Mouse (Mus musculus) CH12.LX (cell line): ENCODE results near the gene Agbl3. TPM values are rescaled to one million over a fixed set of nuclear protein-coding genes. Genes with fewer than 3 reads are reported as not detected.
A peak's percentile ranks its signal among the peaks of the same experiment; 100 is the strongest.

Source experiments
- DNase-seq: peaks from one replicate; pipeline ENCODE4 v3.0.0-alpha.2; 2013; ENCODE audit errors: extremely low read depth
- H3K27ac ChIP-seq: 2 replicates; pipeline ENCODE4 v1.5.1; 2012; ENCODE audit warnings: low read depth, mild to moderate bottlenecking, control low read depth, moderate library complexity; ENCODE audit not compliant: insufficient read depth
- H3K27me3 ChIP-seq: replicated peaks from 2 replicates; pipeline ENCODE3; 2012; ENCODE audit warnings: inconsistent platforms
- H3K36me3 ChIP-seq, 2 experiments: replicated peaks in 1 of 2; 2 replicates each; pipeline versions ENCODE3 to v1.6.1; 2012; ENCODE audit warnings: inconsistent platforms in 1 of 2, low read length in 1 of 2, mild to moderate bottlenecking in 1 of 2, mixed read lengths in 1 of 2, moderate library complexity in 1 of 2; ENCODE audit not compliant: control insufficient read depth in 1 of 2, insufficient read depth in 1 of 2
- H3K4me1 ChIP-seq, 2 experiments: 2 replicates each; pipeline ENCODE4 v1.6.1; 2012; ENCODE audit warnings: inconsistent platforms in 1 of 2, moderate library complexity in 1 of 2; ENCODE audit not compliant: insufficient read depth in 2 of 2, control insufficient read depth in 1 of 2
- H3K4me2 ChIP-seq: 2 replicates; pipeline ENCODE4 v1.6.1; 2012; ENCODE audit warnings: low read depth, mild to moderate bottlenecking, control low read depth; ENCODE audit not compliant: poor library complexity, insufficient read depth, severe bottlenecking
- H3K4me3 ChIP-seq, 3 experiments: fragments of 150-350 bp in 1 of 3; sonication (generic) in 1 of 3; replicated peaks in 1 of 3; 2 replicates each; pipeline versions ENCODE3 to v1.5.1; 2011 to 2012; ENCODE audit warnings: low read depth in 2 of 3, low read length in 2 of 3, mild to moderate bottlenecking in 2 of 3, moderate library complexity in 2 of 3, control low read depth in 1 of 3, improper control_type of control experiment in 1 of 3, inconsistent platforms in 1 of 3, mixed read lengths in 1 of 3; ENCODE audit not compliant: poor library complexity in 1 of 3
- H3K79me2 ChIP-seq: replicated peaks from 2 replicates; pipeline ENCODE4 v1.6.1; 2012; ENCODE audit warnings: mild to moderate bottlenecking, moderate library complexity; ENCODE audit not compliant: control insufficient read depth, poor library complexity, insufficient read depth, severe bottlenecking; ENCODE audit errors: extremely low read depth
- H3K9ac ChIP-seq: 2 replicates; pipeline ENCODE4 v1.6.1; 2012; ENCODE audit warnings: low read depth, mild to moderate bottlenecking, control low read depth, moderate library complexity; ENCODE audit not compliant: insufficient read depth
- H3K9me3 ChIP-seq: replicated peaks from 2 replicates; pipeline ENCODE3; 2012; ENCODE audit warnings: low read length, inconsistent platforms, mixed read lengths
- BHLHE40 ChIP-seq: IDR thresholded peaks from 2 replicates; pipeline ENCODE4 v1.6.1; 2011; ENCODE audit warnings: mild to moderate bottlenecking, low read depth, low read length, improper control_type of control experiment
- CHD1 ChIP-seq: IDR thresholded peaks from 2 replicates; pipeline ENCODE4 v1.6.1; 2012; ENCODE audit warnings: low read depth, low read length, improper control_type of control experiment, inconsistent platforms
- CHD2 ChIP-seq: IDR thresholded peaks from 2 replicates; pipeline ENCODE4 v1.6.1; 2011; ENCODE audit warnings: low read length, improper control_type of control experiment
- CTCF ChIP-seq, 2 experiments: IDR thresholded peaks in 1 of 2; conservative IDR thresholded peaks in 1 of 2; 2 replicates each; pipeline ENCODE4 v1.5.1; 2011 to 2012; ENCODE audit warnings: low read depth in 2 of 2, low read length in 2 of 2, improper control_type of control experiment in 1 of 2, inconsistent platforms in 1 of 2, mild to moderate bottlenecking in 1 of 2, moderate library complexity in 1 of 2
- E2F4 ChIP-seq: IDR thresholded peaks from 2 replicates; pipeline ENCODE4 v1.6.1; 2011; ENCODE audit warnings: low read depth, low read length, improper control_type of control experiment; ENCODE audit not compliant: insufficient replicate concordance
- ELF1 ChIP-seq: IDR thresholded peaks from 2 replicates; pipeline ENCODE4 v1.6.1; 2014; ENCODE audit warnings: low read depth, mild to moderate bottlenecking, inconsistent platforms, low read length, improper control_type of control experiment
- EP300 ChIP-seq: IDR thresholded peaks from 2 replicates; pipeline ENCODE4 v1.6.1; 2011; ENCODE audit warnings: low read length, improper control_type of control experiment
- ETS1 ChIP-seq: conservative IDR thresholded peaks from 2 replicates; pipeline ENCODE4 v1.6.1; 2012; ENCODE audit warnings: low read depth, mild to moderate bottlenecking, inconsistent platforms, low read length, improper control_type of control experiment, moderate library complexity
- GABPA ChIP-seq: IDR thresholded peaks from 2 replicates; pipeline ENCODE4 v1.6.1; 2012; ENCODE audit warnings: low read depth, low read length, improper control_type of control experiment, inconsistent platforms; ENCODE audit not compliant: insufficient replicate concordance
- HCFC1 ChIP-seq: IDR thresholded peaks from 2 replicates; pipeline ENCODE4 v1.6.1; 2012; ENCODE audit warnings: low read depth, mild to moderate bottlenecking, inconsistent platforms, low read length, improper control_type of control experiment
- IRF4 ChIP-seq: IDR thresholded peaks from 2 replicates; pipeline ENCODE4 v1.6.1; 2014; ENCODE audit warnings: low read depth, mild to moderate bottlenecking, inconsistent platforms, low read length, improper control_type of control experiment
- JUN ChIP-seq: IDR thresholded peaks from 2 replicates; pipeline ENCODE4 v1.6.1; 2011; ENCODE audit warnings: low read depth, mild to moderate bottlenecking, low read length, improper control_type of control experiment, moderate library complexity; ENCODE audit not compliant: insufficient read depth
- JUND ChIP-seq: conservative IDR thresholded peaks from 2 replicates; pipeline ENCODE4 v1.6.1; 2011; ENCODE audit warnings: low read depth, low read length, improper control_type of control experiment
- KAT2A ChIP-seq: IDR thresholded peaks from 2 replicates; pipeline ENCODE4 v1.6.1; 2012; ENCODE audit warnings: low read length, improper control_type of control experiment, inconsistent platforms; ENCODE audit not compliant: insufficient replicate concordance
- MAFK ChIP-seq: IDR thresholded peaks from 2 replicates; pipeline ENCODE4 v1.6.1; 2011; ENCODE audit warnings: low read length, improper control_type of control experiment; ENCODE audit not compliant: insufficient replicate concordance
- MAX ChIP-seq: IDR thresholded peaks from 2 replicates; pipeline ENCODE4 v1.6.1; 2011; ENCODE audit warnings: low read length, improper control_type of control experiment
- MAZ ChIP-seq: IDR thresholded peaks from 2 replicates; pipeline ENCODE4 v1.6.1; 2012; ENCODE audit warnings: low read depth, mild to moderate bottlenecking, inconsistent platforms, low read length, improper control_type of control experiment, moderate library complexity
- MEF2A ChIP-seq: IDR thresholded peaks from 2 replicates; pipeline ENCODE4 v1.6.1; 2014; ENCODE audit warnings: low read depth, mild to moderate bottlenecking, inconsistent platforms, low read length, improper control_type of control experiment, borderline replicate concordance
- MXI1 ChIP-seq: IDR thresholded peaks from 2 replicates; pipeline ENCODE4 v1.6.1; 2011; ENCODE audit warnings: mild to moderate bottlenecking, low read depth, low read length, improper control_type of control experiment
- MYC ChIP-seq: IDR thresholded peaks from 2 replicates; pipeline ENCODE4 v1.6.1; 2011; ENCODE audit warnings: low read depth, mild to moderate bottlenecking, improper control_type of control experiment, low read length
- NELFE ChIP-seq: IDR thresholded peaks from 2 replicates; pipeline ENCODE4 v1.6.1; 2011; ENCODE audit warnings: low read depth, low read length, improper control_type of control experiment
- NRF1 ChIP-seq: IDR thresholded peaks from 2 replicates; pipeline ENCODE4 v1.6.1; 2014; ENCODE audit warnings: low read depth, mild to moderate bottlenecking, inconsistent platforms, low read length, improper control_type of control experiment, moderate library complexity
- PAX5 ChIP-seq: IDR thresholded peaks from 2 replicates; pipeline ENCODE4 v1.6.1; 2012; ENCODE audit warnings: low read length, inconsistent platforms, mixed read lengths
- POLR2A ChIP-seq: IDR thresholded peaks from 2 replicates; pipeline ENCODE4 v1.6.1; 2011; ENCODE audit warnings: low read depth, mild to moderate bottlenecking, improper control_type of control experiment, low read length
- POLR2AphosphoS2 ChIP-seq: IDR thresholded peaks from 2 replicates; pipeline ENCODE4 v1.6.1; 2011; ENCODE audit warnings: low read depth, low read length, improper control_type of control experiment
- RAD21 ChIP-seq: IDR thresholded peaks from 2 replicates; pipeline ENCODE4 v1.6.1; 2011; ENCODE audit warnings: low read depth, mild to moderate bottlenecking, low read length, improper control_type of control experiment, moderate library complexity
- RCOR1 ChIP-seq: conservative IDR thresholded peaks from 2 replicates; pipeline ENCODE4 v1.6.1; 2012; ENCODE audit warnings: low read depth, mild to moderate bottlenecking, inconsistent platforms, low read length, improper control_type of control experiment
- SIN3A ChIP-seq: IDR thresholded peaks from 2 replicates; pipeline ENCODE4 v1.6.1; 2012; ENCODE audit warnings: low read length, improper control_type of control experiment, inconsistent platforms
- SMC3 ChIP-seq: IDR thresholded peaks from 2 replicates; pipeline ENCODE4 v1.6.1; 2011; ENCODE audit warnings: low read depth, low read length, improper control_type of control experiment
- TBP ChIP-seq: conservative IDR thresholded peaks from 2 replicates; pipeline ENCODE4 v1.6.1; 2011; ENCODE audit warnings: low read depth, low read length, improper control_type of control experiment
- TCF12 ChIP-seq: IDR thresholded peaks from 2 replicates; pipeline ENCODE4 v1.6.1; 2014; ENCODE audit warnings: low read depth, mild to moderate bottlenecking, inconsistent platforms, low read length, improper control_type of control experiment
- UBTF ChIP-seq: IDR thresholded peaks from 2 replicates; pipeline ENCODE4 v1.6.1; 2012; ENCODE audit warnings: low read depth, mild to moderate bottlenecking, inconsistent platforms, low read length, improper control_type of control experiment, moderate library complexity
- USF1 ChIP-seq: IDR thresholded peaks from 2 replicates; pipeline ENCODE4 v1.6.1; 2014; ENCODE audit warnings: low read depth, mild to moderate bottlenecking, inconsistent platforms, low read length, improper control_type of control experiment
- USF2 ChIP-seq: conservative IDR thresholded peaks from 2 replicates; pipeline ENCODE4 v1.6.1; 2011; ENCODE audit warnings: low read depth, low read length, improper control_type of control experiment
- ZC3H11A ChIP-seq: IDR thresholded peaks from 2 replicates; pipeline ENCODE4 v1.6.1; 2012; ENCODE audit warnings: low read depth, mild to moderate bottlenecking, inconsistent platforms, low read length, improper control_type of control experiment
- ZKSCAN1 ChIP-seq: IDR thresholded peaks from 2 replicates; pipeline ENCODE4 v1.6.1; 2012; ENCODE audit warnings: low read depth, inconsistent platforms, low read length, improper control_type of control experiment, borderline replicate concordance
- ZMIZ1 ChIP-seq: IDR thresholded peaks from 2 replicates; pipeline ENCODE4 v1.6.1; 2012; ENCODE audit warnings: low read depth, mild to moderate bottlenecking, inconsistent platforms, low read length, improper control_type of control experiment
- ZNF384 ChIP-seq: IDR thresholded peaks from 2 replicates; pipeline ENCODE4 v1.6.1; 2012; ENCODE audit warnings: low read depth, low read length, improper control_type of control experiment, inconsistent platforms
- dilution Hi-C: fragments of 300-500 bp; cut with MboI; formaldehyde crosslinking; loops from 2 replicates; pipeline ENCODE4 v1.14.3; 2020; ENCODE audit warnings: low sequenced_read_pairs; ENCODE audit not compliant: extremely low pct_unique_long_range_greater_than_20kb, extremely low pct_ligation_motif_present
- in situ Hi-C: fragments of 300-500 bp; cut with MboI; formaldehyde crosslinking; loops from 3 replicates; pipeline ENCODE4 v1.14.3; 2019; ENCODE audit warnings: low sequenced_read_pairs, low pct_ligation_motif_present, low pct_unique_long_range_greater_than_20kb, mixed read lengths
- polyA plus RNA-seq: library from polyadenylated mRNA; unstranded; fragments of >175 nt; gene quantifications from 2 replicates; pipeline ENCODE4 v1.2.1, GENCODE M21; 2012; ENCODE audit warnings: low read depth; ENCODE audit not compliant: insufficient read length
- total RNA-seq, 2 experiments: library from RNA; depleted of rRNA; stranded (reverse); fragments of 300-350 nt in 1 of 2; fragments of >200 nt in 1 of 2; gene quantifications; 2 replicates each; pipeline ENCODE4 v1.2.3; 2012 to 2014

Agbl3 gene
- total and polyA plus RNA-seq, 3 experiments, result 1.9 to 4.8 (median 3.4) TPM

GRCm38 (mm10) chr6:34877509-34878321, 97.5 kb downstream of the Agbl3 start, which contains the start of gene Cyren:
Cyren (minus strand) TSS chr6:34878060.
- Histone ChIP-seq H3K4me2 (peak within 1 kb of the TSS; percentile 84), H3K9me3 (no peaks in the 10 kb centered on the region), H3K4me1 (peaks cover 10 to 40% of the 10 kb centered on the region in 2 experiments; a peak in 3 of 4 replicates), H3K9ac (peak within 1 kb of the TSS; percentile 90), H3K27me3 (no peaks in the 10 kb centered on the region), H3K4me3 (peak within 1 kb of the TSS; percentile 87 to 95 (median 91)), H3K27ac (peak within 1 kb of the TSS; percentile 61), H3K36me3 (peaks cover 42 to 76% of the 10 kb centered on the region in 2 experiments), H3K79me2 (no peaks in the 10 kb centered on the region; the same call in 1 of the 2 replicates)
- in situ Hi-C loops, result no loop called here
- no peak for TF ChIP-seq RCOR1
- TF ChIP-seq UBTF, result peak; percentile 77; the same call in 1 of the 2 replicates
- TF ChIP-seq ZMIZ1, result peak; percentile 94
- TF ChIP-seq ZNF384, result no peak
- no peak for TF ChIP-seq ZKSCAN1
- TF ChIP-seq SIN3A, result peak; percentile 95
- peak; percentile 71 for TF ChIP-seq RAD21
- TF ChIP-seq GABPA, result no peak
- TF ChIP-seq MYC, result peak; percentile 17; the same call in 1 of the 2 replicates
- peak; percentile 85 for TF ChIP-seq NRF1
- no peak for TF ChIP-seq PAX5
- TF ChIP-seq JUN, result no peak
- TF ChIP-seq IRF4, result peak; percentile 60
- TF ChIP-seq POLR2A, result peak; percentile 90
- peak; percentile 72 for TF ChIP-seq TCF12
- TF ChIP-seq POLR2AphosphoS2, result peak; percentile 79; the same call in 1 of the 2 replicates
- 0 out of 2 replicates have a peak, but pooled peaks have one; percentile 32 for TF ChIP-seq TBP
- TF ChIP-seq CHD1, result no peak; the same call in 1 of the 2 replicates
- TF ChIP-seq BHLHE40, result no peak; the same call in 1 of the 2 replicates
- no peak for TF ChIP-seq MAX
- TF ChIP-seq SMC3, result peak; percentile 70
- TF ChIP-seq MAZ, result no peak
- no peak for TF ChIP-seq USF2
- peak; percentile 52 for TF ChIP-seq CHD2
- TF ChIP-seq ZC3H11A, result 0 out of 2 replicates have a peak, but pooled peaks have one; percentile 10
- TF ChIP-seq MEF2A, result peak; percentile 57; the same call in 1 of the 2 replicates
- TF ChIP-seq USF1, result no peak
- peak; percentile 74 for TF ChIP-seq HCFC1
- TF ChIP-seq MXI1, result peak; percentile 79
- TF ChIP-seq CTCF (conservative IDR thresholded peaks at IDR 0.05 in 1 of 2, IDR thresholded peaks at IDR 0.05 in 1 of 2; ENCODE audit: low read depth in 2 of 2, low read length in 2 of 2), result peak in 1 of 2 experiments; percentile 77; a peak in 2 of 4 replicates
- peak; percentile 59 for TF ChIP-seq ETS1
- TF ChIP-seq KAT2A, result no peak; the same call in 1 of the 2 replicates
- TF ChIP-seq ELF1, result peak; percentile 88
- TF ChIP-seq EP300, result 0 out of 2 replicates have a peak, but pooled peaks have one; percentile 24
- TF ChIP-seq E2F4, result no peak
- TF ChIP-seq MAFK, result no peak
- TF ChIP-seq JUND, result peak; percentile 67
- TF ChIP-seq NELFE, result peak; percentile 92
- peak; percentile 92 for DNase-seq
- dilution Hi-C loops, result no loop called here
